Mouse (Mus musculus) 3134 (cell line): ENCODE results near the gene Slfnl1.

Experiments
- DNase-seq: peaks from one replicate; pipeline ENCODE4 v3.0.0-alpha.2; 2011; ENCODE audit warnings: low spot score; ENCODE audit not compliant: insufficient read length; ENCODE audit errors: extremely low read depth

Gene Slfnl1

DNA sequence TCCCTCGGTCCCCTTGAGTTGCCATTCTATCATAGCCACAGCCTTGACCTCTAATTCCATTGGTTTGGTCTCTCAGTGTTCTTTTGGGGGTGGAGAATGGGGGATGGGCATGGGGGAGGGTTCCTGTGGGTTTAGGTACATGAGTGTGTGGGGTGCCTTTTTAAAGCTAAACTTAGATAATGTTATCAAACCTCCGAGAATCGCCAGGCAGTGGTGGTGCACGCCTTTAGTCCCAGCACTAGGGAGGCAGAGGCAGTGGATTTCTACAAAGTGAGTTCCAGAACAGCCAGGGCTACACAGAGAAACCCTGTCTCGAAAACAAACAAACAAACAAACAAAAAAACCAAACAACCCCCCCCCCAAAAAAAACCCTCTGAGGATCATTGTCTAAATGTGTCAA is 48.9 kb downstream of the Slfnl1 start:
- no peak for DNase-seq

- no peak for DNase-seq
These were observed 49.7 kb downstream of the Slfnl1 start for GRCm38 (mm10) chr4:120581711-120582110.
